Mouse (Mus musculus) testis, adult 2 months (tissue): Measurements from ENCODE around the gene Fkbpl.

ENCODE experiments used
- CTCF ChIP-seq: fragments of 200-500 bp; IDR thresholded peaks from 2 replicates; pipeline ENCODE4 v1.5.1; 2012; ENCODE audit warnings: low read depth, mild to moderate bottlenecking, inconsistent platforms, low read length, moderate library complexity; ENCODE audit not compliant: control insufficient read depth, insufficient read depth, insufficient replicate concordance
- POLR2A ChIP-seq: fragments of 200-500 bp; IDR thresholded peaks from 2 replicates; pipeline ENCODE4 v1.6.1; 2012; ENCODE audit warnings: low read depth, mild to moderate bottlenecking, inconsistent platforms, low read length, moderate library complexity; ENCODE audit not compliant: control insufficient read depth

GRCm38 (mm10) chr17:34651507-34652221, 7.1 kb downstream of the Fkbpl start:
- TF ChIP-seq POLR2A = no peak
- peak; percentile 23; the same call in 1 of the 2 replicates for TF ChIP-seq CTCF
